In the genomic region with DNA sequence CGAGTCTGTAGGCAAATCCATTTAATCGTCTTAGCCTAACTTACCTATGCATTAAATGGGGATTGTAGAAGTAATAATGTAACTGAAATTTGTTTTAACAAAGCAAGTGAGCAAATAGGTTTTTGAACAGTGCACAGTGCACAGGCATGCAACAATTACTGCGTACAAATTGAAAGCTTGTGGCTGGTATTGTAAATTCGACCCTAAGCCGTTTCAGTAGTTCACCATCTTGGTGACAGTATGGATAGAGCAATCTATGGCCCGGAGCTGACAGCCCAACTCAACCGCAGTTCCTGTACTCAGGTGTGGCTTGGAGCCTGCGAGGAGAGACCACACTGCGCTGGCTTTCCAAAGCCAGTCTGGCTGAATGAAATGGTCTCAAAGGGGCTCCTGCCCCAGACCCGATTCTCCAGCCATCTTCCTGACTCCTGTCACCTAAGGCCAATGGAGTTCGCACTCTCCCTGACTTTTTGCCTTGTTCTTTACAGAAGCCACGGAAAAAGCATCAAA, we compare ENCODE assay signal across 26 mouse cellular contexts. TPM values are rescaled to one million over a fixed set of nuclear protein-coding genes. Genes with fewer than 3 reads are reported as not detected.
A peak's percentile ranks its signal among the peaks of the same experiment; 100 is the strongest.
DNase-seq lines count a peak whose midpoint lies in the region; ATAC-seq lines count a peak whose summit lies in the region.
"Had no signal": no experiment of that assay in that cellular context is flagged by ENCODE, and none has a peak within 500 bp of the region (broad histone marks: within the 10 kb centered on the region; RNA-seq: fewer than 3 reads in every experiment).

No protein-coding gene starts in this region.

- peaks cover 100% of the 10 kb centered on the region for H3K27me3 ChIP-seq in hindbrain, embryonic 10.5 days (ENCODE audit: insufficient read depth, poor library complexity, severe bottlenecking)
- H3K27me3 ChIP-seq in hindbrain, embryonic 16.5 days (replicated peaks; ENCODE audit: control insufficient read depth, insufficient read depth, low read length), result peaks cover 74% of the 10 kb centered on the region
- H3K27me3 ChIP-seq in midbrain, embryonic 10.5 days (ENCODE audit: low read depth, poor library complexity, severe bottlenecking), result peaks cover 100% of the 10 kb centered on the region
- H3K27me3 ChIP-seq in midbrain, embryonic 14.5 days (ENCODE audit: control insufficient read depth, insufficient read depth, low read length), result peaks cover 88% of the 10 kb centered on the region
- H3K27me3 ChIP-seq in neural tube, embryonic 11.5 days (ENCODE audit: control insufficient read depth, insufficient read depth, low read length), result peaks cover 88% of the 10 kb centered on the region
- H3K27me3 ChIP-seq: CH12.LX had no signal

- H3K4me2 ChIP-seq in hindbrain, embryonic 16.5 days (ENCODE audit: low read length), result no peak overlapping the region
- H3K4me2 ChIP-seq in midbrain, embryonic 14.5 days (ENCODE audit: low read length), result no peak overlapping the region
- H3K4me2 ChIP-seq in neural tube, embryonic 11.5 days (ENCODE audit: low read depth), result no peak overlapping the region
- H3K4me2 ChIP-seq: forebrain, embryonic 13.5 days; hindbrain, embryonic 14.5 days had no signal

- no peak for ATAC-seq in hindbrain, embryonic 16.5 days
- ATAC-seq in midbrain, embryonic 14.5 days (ENCODE audit: low FRiP score, low TSS enrichment), result no peak
- no peak for ATAC-seq in neural tube, embryonic 11.5 days (ENCODE audit: insufficient read depth, low FRiP score, low TSS enrichment)
- ATAC-seq: forebrain, embryonic 13.5 days; inflammation-experienced regulatory T-cells, adult 6 months; liver, embryonic 12.5 days; liver, postnatal 0 days had no signal

- peak; percentile 15 for DNase-seq in embryo, embryonic 10 days (ENCODE audit: low spot score)
- DNase-seq in embryo, embryonic 9.5 days (ENCODE audit: extremely low spot score), result no peak
- DNase-seq in hindbrain, embryonic 10.5 days (ENCODE audit: low spot score), result peak; percentile 49
- DNase-seq in midbrain, embryonic 10.5 days (ENCODE audit: low spot score), result peak; percentile 30
- no peak for DNase-seq in midbrain, embryonic 14.5 days
- DNase-seq in neural tube, embryonic 11.5 days (ENCODE audit: low spot score), result peak; percentile 31
- DNase-seq: cerebellum, adult 11 months; cerebellum, adult 9-10 months; cerebellum, postnatal 36 days; gastrocnemius, postnatal 14 days; kidney, adult 2 months; layer of hippocampus, postnatal 36 days; left cerebral cortex, postnatal 4 days; liver, postnatal 0 days; right cerebral cortex, adult 18-20 months; spleen, adult 18-20 months; thymus, postnatal 14 days had no signal

- 1% methylated on average over 12 of the region's 12 CpGs for WGBS in hindbrain, embryonic 10.5 days
- 3% methylated on average over 12 of the region's 12 CpGs for WGBS in hindbrain, embryonic 16.5 days
- WGBS in midbrain, embryonic 10.5 days, result under 1% methylated on average over 12 of the region's 12 CpGs
- 2% methylated on average over 12 of the region's 12 CpGs for WGBS in midbrain, embryonic 14.5 days
- under 1% methylated on average over 12 of the region's 12 CpGs for WGBS in neural tube, embryonic 11.5 days

- no peaks in the 10 kb centered on the region for H3K36me3 ChIP-seq in hindbrain, embryonic 10.5 days
- H3K36me3 ChIP-seq in hindbrain, embryonic 16.5 days (ENCODE audit: control insufficient read depth, insufficient read depth, low read length), result no peaks in the 10 kb centered on the region
- no peaks in the 10 kb centered on the region for H3K36me3 ChIP-seq in midbrain, embryonic 10.5 days
- no peaks in the 10 kb centered on the region for H3K36me3 ChIP-seq in midbrain, embryonic 14.5 days (ENCODE audit: control insufficient read depth, insufficient read depth, low read length)
- H3K36me3 ChIP-seq in neural tube, embryonic 11.5 days (ENCODE audit: control insufficient read depth, insufficient read depth, low read length), result no peaks in the 10 kb centered on the region
- H3K36me3 ChIP-seq: G1E; liver, embryonic 12.5 days had no signal

- no peaks in the 10 kb centered on the region for H3K9me3 ChIP-seq in hindbrain, embryonic 10.5 days
- no peaks in the 10 kb centered on the region for H3K9me3 ChIP-seq in hindbrain, embryonic 16.5 days (ENCODE audit: control insufficient read depth, low read length)
- H3K9me3 ChIP-seq in midbrain, embryonic 10.5 days (replicated peaks), result no peaks in the 10 kb centered on the region
- H3K9me3 ChIP-seq in midbrain, embryonic 14.5 days (ENCODE audit: control insufficient read depth, low read length), result no peaks in the 10 kb centered on the region
- H3K9me3 ChIP-seq in neural tube, embryonic 11.5 days (ENCODE audit: control insufficient read depth, low read length), result no peaks in the 10 kb centered on the region
- H3K9me3 ChIP-seq: forebrain, embryonic 13.5 days; G1E; liver, embryonic 12.5 days had no signal

- H3K27ac ChIP-seq in hindbrain, embryonic 10.5 days, result no peak overlapping the region
- H3K27ac ChIP-seq in hindbrain, embryonic 16.5 days (ENCODE audit: low read depth, low read length), result no peak overlapping the region
- H3K27ac ChIP-seq in midbrain, embryonic 10.5 days (replicated peaks), result no peak overlapping the region
- H3K27ac ChIP-seq in midbrain, embryonic 14.5 days (replicated peaks; ENCODE audit: low read depth, low read length), result no peak overlapping the region
- H3K27ac ChIP-seq in neural tube, embryonic 11.5 days (ENCODE audit: low read depth, low read length), result no peak overlapping the region
- H3K27ac ChIP-seq: forebrain, embryonic 13.5 days; hindbrain, embryonic 14.5 days; liver, embryonic 12.5 days; macrophage had no signal

- H3K4me1 ChIP-seq in hindbrain, embryonic 10.5 days (replicated peaks), result peaks cover 16% of the 10 kb centered on the region; the same call in 1 of the 2 replicates
- no peaks in the 10 kb centered on the region; the same call in 1 of the 2 replicates for H3K4me1 ChIP-seq in hindbrain, embryonic 16.5 days (ENCODE audit: control insufficient read depth, insufficient read depth, low read depth, low read length)
- H3K4me1 ChIP-seq in midbrain, embryonic 10.5 days, result peaks cover 17% of the 10 kb centered on the region
- H3K4me1 ChIP-seq in midbrain, embryonic 14.5 days (ENCODE audit: control insufficient read depth, insufficient read depth, low read length), result no peaks in the 10 kb centered on the region
- 0 out of 2 replicates have a peak, but pooled peaks cover 4% of the 10 kb centered on the region for H3K4me1 ChIP-seq in neural tube, embryonic 11.5 days (ENCODE audit: control insufficient read depth, insufficient read depth, low read length)
- H3K4me1 ChIP-seq: forebrain, embryonic 13.5 days; liver, embryonic 12.5 days had no signal

- no peak overlapping the region for H3K9ac ChIP-seq in hindbrain, embryonic 16.5 days (ENCODE audit: low read depth, low read length)
- H3K9ac ChIP-seq in midbrain, embryonic 14.5 days (replicated peaks; ENCODE audit: low read length), result no peak overlapping the region
- no peak overlapping the region for H3K9ac ChIP-seq in neural tube, embryonic 11.5 days (ENCODE audit: low read length)
- H3K9ac ChIP-seq: forebrain, embryonic 13.5 days; hindbrain, embryonic 14.5 days; liver, embryonic 12.5 days; liver, postnatal 0 days had no signal

- H3K4me3 ChIP-seq in hindbrain, embryonic 10.5 days, result no peak overlapping the region
- H3K4me3 ChIP-seq in hindbrain, embryonic 16.5 days (ENCODE audit: low read length), result no peak overlapping the region
- no peak overlapping the region for H3K4me3 ChIP-seq in midbrain, embryonic 10.5 days
- H3K4me3 ChIP-seq in midbrain, embryonic 14.5 days (replicated peaks; ENCODE audit: low read depth, low read length), result no peak overlapping the region
- no peak overlapping the region for H3K4me3 ChIP-seq in neural tube, embryonic 11.5 days (ENCODE audit: low read depth, low read length)
- H3K4me3 ChIP-seq: forebrain, embryonic 13.5 days; myocyte had no signal

RNA-seq across cellular contexts. Expression of a gene that starts 14.7 kb away (rescaled TPM):
- polyA plus RNA-seq in hindbrain, embryonic 10.5 days (2016; fragmentation: Nextera tagmentation; extraction: Ambion mirVana), result 4.7 and 6.9 TPM in 2 replicates
- polyA plus RNA-seq in hindbrain, embryonic 16.5 days (2015; fragmentation: Nextera tagmentation; extraction: Ambion mirVana), result 2.3 and 2.4 TPM in 2 replicates
- 2.5 and 4.8 TPM in 2 replicates for polyA plus RNA-seq in midbrain, embryonic 10.5 days (2016; fragmentation: Nextera tagmentation; extraction: Ambion mirVana)
- 0.35 and 1.2 TPM in 2 replicates for polyA plus RNA-seq in midbrain, embryonic 14.5 days (2014; fragmentation: Nextera tagmentation; extraction: Ambion mirVana)
- 9.3 and 12.4 TPM in 2 replicates for polyA plus RNA-seq in neural tube, embryonic 11.5 days (2014; fragmentation: Nextera tagmentation; extraction: Ambion mirVana)
- polyA plus RNA-seq: inflammation-experienced regulatory T-cells, adult 6 months had no signal

Comparison
In these comparisons a context has a peak if more than half of its experiments do, and no peak if none do; other contexts are left out.
1. DNase-seq: peak in embryo, embryonic 10 days (single experiment), hindbrain, embryonic 10.5 days (single experiment), midbrain, embryonic 10.5 days (single experiment) and neural tube, embryonic 11.5 days (single experiment); none in embryo, embryonic 9.5 days (single experiment) and midbrain, embryonic 14.5 days (single experiment).